Mouse (Mus musculus): Measurements from ENCODE around the gene Lpp.

GRCm38 (mm10) chr16:24361667-24362066, 31.6 kb upstream of the Lpp start:
- no peak for TF ChIP-seq CTCF (IDR thresholded peaks at IDR 0.05; ENCODE audit: insufficient read depth, low read depth, low read length)
- no peak for TF ChIP-seq POLR2A (IDR thresholded peaks at IDR 0.05; ENCODE audit: insufficient read depth, low read depth, low read length)
